Mouse (Mus musculus) A20 (cell line): Measurements from ENCODE around the gene Col9a1.

Source experiments
- DNase-seq: peaks from one replicate; pipeline ENCODE4 v3.0.0-alpha.2; 2011; ENCODE audit warnings: low read depth, low spot score

Col9a1 gene

GRCm38 (mm10) chr1:24294979-24295942 is 117.9 kb downstream of the Col9a1 start:
- peak; percentile 61 for DNase-seq

- peak; percentile 47 for DNase-seq
Measured at GRCm38 (mm10) chr1:24300700-24301099, 123.3 kb downstream of the Col9a1 start.
